12 mouse cellular contexts compared by ENCODE assay signal in genomic region chr10:21889141-21889765, GRCm38 (mm10). TPM values are rescaled to one million over a fixed set of nuclear protein-coding genes. Genes with fewer than 3 reads are reported as not detected.
DNase-seq lines count a peak whose midpoint lies in the region; ATAC-seq lines count a peak whose summit lies in the region.
"Had no signal": no experiment of that assay in that cellular context is flagged by ENCODE, and none has a peak within 500 bp of the region (broad histone marks: within the 10 kb centered on the region; RNA-seq: fewer than 3 reads in every experiment).

No protein-coding gene starts in this region.

- no peak overlapping the region for H3K27ac ChIP-seq in liver, embryonic 16.5 days (ENCODE audit: low read length)
- no peak overlapping the region for H3K27ac ChIP-seq in liver, embryonic 12.5 days
- H3K27ac ChIP-seq in embryonic facial prominence, embryonic 13.5 days: peak overlapping the region; percentile 40
- H3K27ac ChIP-seq: hindbrain, embryonic 12.5 days; kidney, embryonic 15.5 days had no signal

- H3K4me1 ChIP-seq in liver, embryonic 16.5 days (ENCODE audit: control insufficient read depth, low read depth, low read length): no peaks in the 10 kb centered on the region
- no peaks in the 10 kb centered on the region for H3K4me1 ChIP-seq in liver, embryonic 12.5 days
- peaks cover 21% of the 10 kb centered on the region for H3K4me1 ChIP-seq in embryonic facial prominence, embryonic 13.5 days
- H3K4me1 ChIP-seq: kidney, embryonic 15.5 days had no signal

- DNase-seq in NIH3T3 (ENCODE audit: low read depth): peak; percentile 66
- no peak for DNase-seq in adrenal gland, postnatal 25 days
- no peak for DNase-seq in cerebellum, postnatal 4 days (ENCODE audit: low spot score in 2 of 2)
- DNase-seq: lung, embryonic 14.5 days had no signal

- H3K9ac ChIP-seq in liver, embryonic 16.5 days (ENCODE audit: low read depth, low read length): no peak overlapping the region
- H3K9ac ChIP-seq in liver, embryonic 12.5 days: no peak overlapping the region
- H3K9ac ChIP-seq in embryonic facial prominence, embryonic 13.5 days: no peak overlapping the region
- H3K9ac ChIP-seq: hindbrain, embryonic 12.5 days; kidney, embryonic 15.5 days; lung, embryonic 14.5 days had no signal

- H3K4me3 ChIP-seq in liver, embryonic 16.5 days (ENCODE audit: low read depth, low read length): no peak overlapping the region
- no peak overlapping the region for H3K4me3 ChIP-seq in liver, embryonic 12.5 days
- H3K4me3 ChIP-seq in embryonic facial prominence, embryonic 13.5 days: no peak overlapping the region
- H3K4me3 ChIP-seq: hindbrain, embryonic 12.5 days; kidney, embryonic 15.5 days; myocyte had no signal

- no peaks in the 10 kb centered on the region for H3K27me3 ChIP-seq in liver, embryonic 16.5 days (ENCODE audit: control insufficient read depth, insufficient read depth, low read depth, low read length)
- H3K27me3 ChIP-seq in liver, embryonic 12.5 days (replicated peaks): 0 out of 2 replicates have a peak, but pooled peaks cover 6% of the 10 kb centered on the region
- no peaks in the 10 kb centered on the region for H3K27me3 ChIP-seq in embryonic facial prominence, embryonic 13.5 days
- H3K27me3 ChIP-seq: hindbrain, embryonic 12.5 days; kidney, embryonic 15.5 days had no signal

- no peaks in the 10 kb centered on the region for H3K36me3 ChIP-seq in liver, embryonic 16.5 days (ENCODE audit: control insufficient read depth, insufficient read depth)
- H3K36me3 ChIP-seq in liver, embryonic 12.5 days: no peaks in the 10 kb centered on the region
- H3K36me3 ChIP-seq in embryonic facial prominence, embryonic 13.5 days: no peaks in the 10 kb centered on the region
- H3K36me3 ChIP-seq: hindbrain, embryonic 12.5 days; kidney, embryonic 15.5 days had no signal

- H3K9me3 ChIP-seq in liver, embryonic 16.5 days (replicated peaks; ENCODE audit: control insufficient read depth, low read length): no peaks in the 10 kb centered on the region
- no peaks in the 10 kb centered on the region for H3K9me3 ChIP-seq in liver, embryonic 12.5 days (replicated peaks)
- 0 out of 2 replicates have a peak, but pooled peaks cover 6% of the 10 kb centered on the region for H3K9me3 ChIP-seq in embryonic facial prominence, embryonic 13.5 days
- H3K9me3 ChIP-seq: kidney, embryonic 15.5 days had no signal

- H3K4me2 ChIP-seq in liver, embryonic 16.5 days (ENCODE audit: low read depth, low read length): no peak overlapping the region
- H3K4me2 ChIP-seq in liver, embryonic 12.5 days: no peak overlapping the region
- H3K4me2 ChIP-seq in embryonic facial prominence, embryonic 13.5 days: no peak overlapping the region
- H3K4me2 ChIP-seq: hindbrain, embryonic 12.5 days; kidney, embryonic 15.5 days; lung, embryonic 14.5 days had no signal

- 39% methylated on average over 3 of the region's 3 CpGs for WGBS in liver, embryonic 16.5 days (ENCODE audit: insufficient replicate concordance)
- 43% methylated on average over 3 of the region's 3 CpGs for WGBS in liver, embryonic 12.5 days (ENCODE audit: insufficient replicate concordance)
- WGBS in embryonic facial prominence, embryonic 13.5 days: 47% methylated on average over 3 of the region's 3 CpGs

- ATAC-seq in liver, embryonic 16.5 days (ENCODE audit: low read depth): peak; percentile 30; the same call in 1 of the 2 replicates
- ATAC-seq in liver, embryonic 12.5 days: no peak
- no peak for ATAC-seq in embryonic facial prominence, embryonic 13.5 days (ENCODE audit: insufficient number of reproducible peaks, insufficient read depth, low FRiP score, low TSS enrichment, low read depth)
- peak; percentile 89 for ATAC-seq in monocyte, adult 5-6 weeks (replicated peaks; ENCODE audit: insufficient number of reproducible peaks, low FRiP score, low TSS enrichment, poor library complexity, severe bottlenecking)
- ATAC-seq: forebrain, embryonic 16.5 days had no signal

RNA-seq across cellular contexts. Expression of gene Sgk1, which starts 7.3 kb away (rescaled TPM):
- 12.1 and 13.8 TPM in 2 replicates for polyA plus RNA-seq in liver, embryonic 16.5 days (2015; fragmentation: Nextera tagmentation; extraction: Ambion mirVana)
- 11.6 and 12.2 TPM in 2 replicates for polyA plus RNA-seq in liver, embryonic 12.5 days (2016; fragmentation: Nextera tagmentation; extraction: Ambion mirVana)
- 48.9 and 51.9 TPM in 2 replicates for polyA plus RNA-seq in embryonic facial prominence, embryonic 13.5 days (2015; fragmentation: Nextera tagmentation; extraction: Ambion mirVana)
- 323 to 475 TPM (median 431 TPM) in 3 replicates for total RNA-seq in monocyte, adult 5-6 weeks (2017)
- total RNA-seq in adrenal gland, postnatal 25 days (2021): 108 and 120 TPM in 2 replicates

Comparison
In these comparisons a context has a peak if more than half of its experiments do, and no peak if none do; other contexts are left out.
1. ATAC-seq: peak in liver, embryonic 16.5 days (single experiment) and monocyte, adult 5-6 weeks (single experiment); none in liver, embryonic 12.5 days (single experiment) and embryonic facial prominence, embryonic 13.5 days (single experiment).